Mouse (Mus musculus) testis, adult 2 months (tissue): ENCODE data around the gene Tmem175.

Experiments used
- CTCF ChIP-seq: fragments of 200-500 bp; IDR thresholded peaks from 2 replicates; pipeline ENCODE4 v1.5.1; 2012; ENCODE audit warnings: low read depth, mild to moderate bottlenecking, inconsistent platforms, low read length, moderate library complexity; ENCODE audit not compliant: control insufficient read depth, insufficient read depth, insufficient replicate concordance
- POLR2A ChIP-seq: fragments of 200-500 bp; IDR thresholded peaks from 2 replicates; pipeline ENCODE4 v1.6.1; 2012; ENCODE audit warnings: low read depth, mild to moderate bottlenecking, inconsistent platforms, low read length, moderate library complexity; ENCODE audit not compliant: control insufficient read depth

- TF ChIP-seq POLR2A = no peak
- no peak for TF ChIP-seq CTCF
Measured at GRCm38 (mm10) chr5:108651823-108652222, 22.3 kb downstream of the Tmem175 start.
